Mouse (Mus musculus): ENCODE data around the gene Gm8909. TPM values are rescaled to one million over a fixed set of nuclear protein-coding genes. Genes with fewer than 3 reads are reported as not detected.

Gene Gm8909
- polyA plus RNA-seq, 1 experiment from 2014 or later = 3.0 TPM

Other genes starting within 250 kb of the Gm8909 start
- 88.0 and 92.7 TPM in 2 replicates for gene Abcf1, start 198.8 kb downstream of the Gm8909 start, polyA plus RNA-seq (2014; fragmentation: Nextera tagmentation; extraction: Ambion mirVana)
- gene Gnl1, start 188.7 kb downstream of the Gm8909 start, polyA plus RNA-seq (2014; fragmentation: Nextera tagmentation; extraction: Ambion mirVana) = 37.6 and 39.4 TPM in 2 replicates
- gene Prr3, start 188.3 kb downstream of the Gm8909 start, polyA plus RNA-seq (2014; fragmentation: Nextera tagmentation; extraction: Ambion mirVana) = 26.9 and 30.6 TPM in 2 replicates
- gene H2-T24, start 148.0 kb downstream of the Gm8909 start, polyA plus RNA-seq (2014; fragmentation: Nextera tagmentation; extraction: Ambion mirVana) = 3.3 and 5.3 TPM in 2 replicates
- 8.4 and 10.6 TPM in 2 replicates for gene H2-T23, start 135.7 kb downstream of the Gm8909 start, polyA plus RNA-seq (2014; fragmentation: Nextera tagmentation; extraction: Ambion mirVana)
- 19.3 and 21.8 TPM in 2 replicates for gene H2-T22, start 125.8 kb downstream of the Gm8909 start, polyA plus RNA-seq (2014; fragmentation: Nextera tagmentation; extraction: Ambion mirVana)
- gene Gm6034, start 125.6 kb downstream of the Gm8909 start, polyA plus RNA-seq (2014; fragmentation: Nextera tagmentation; extraction: Ambion mirVana) = not detected in 2 replicates
- gene Gm11127, start 110.2 kb downstream of the Gm8909 start, polyA plus RNA-seq (2014; fragmentation: Nextera tagmentation; extraction: Ambion mirVana) = not detected in 2 replicates
- not detected in 2 replicates for gene Gm19684, start 46.9 kb downstream of the Gm8909 start, polyA plus RNA-seq (2014; fragmentation: Nextera tagmentation; extraction: Ambion mirVana)
- not detected in 2 replicates for gene Gm7030, start 39.1 kb downstream of the Gm8909 start, polyA plus RNA-seq (2014; fragmentation: Nextera tagmentation; extraction: Ambion mirVana)
- gene H2-T3, start 21.8 kb upstream of the Gm8909 start, polyA plus RNA-seq (2014; fragmentation: Nextera tagmentation; extraction: Ambion mirVana) = not detected in 2 replicates
- gene Rpp21, start 89.5 kb upstream of the Gm8909 start, polyA plus RNA-seq (2014; fragmentation: Nextera tagmentation; extraction: Ambion mirVana) = 133 and 167 TPM in 2 replicates
- gene Trim39, start 103.7 kb upstream of the Gm8909 start, polyA plus RNA-seq (2014; fragmentation: Nextera tagmentation; extraction: Ambion mirVana) = 16.3 and 16.4 TPM in 2 replicates
- gene H2-M10.2, start 118.0 kb upstream of the Gm8909 start, polyA plus RNA-seq (2014; fragmentation: Nextera tagmentation; extraction: Ambion mirVana) = 0.22 and 0.30 TPM in 2 replicates
- gene H2-M10.1, start 157.6 kb upstream of the Gm8909 start, polyA plus RNA-seq (2014; fragmentation: Nextera tagmentation; extraction: Ambion mirVana) = not detected in 2 replicates
- gene H2-M10.3, start 199.9 kb upstream of the Gm8909 start, polyA plus RNA-seq (2014; fragmentation: Nextera tagmentation; extraction: Ambion mirVana) = not detected in 2 replicates